9 mouse cellular contexts compared by ENCODE assay signal in the genomic region with DNA sequence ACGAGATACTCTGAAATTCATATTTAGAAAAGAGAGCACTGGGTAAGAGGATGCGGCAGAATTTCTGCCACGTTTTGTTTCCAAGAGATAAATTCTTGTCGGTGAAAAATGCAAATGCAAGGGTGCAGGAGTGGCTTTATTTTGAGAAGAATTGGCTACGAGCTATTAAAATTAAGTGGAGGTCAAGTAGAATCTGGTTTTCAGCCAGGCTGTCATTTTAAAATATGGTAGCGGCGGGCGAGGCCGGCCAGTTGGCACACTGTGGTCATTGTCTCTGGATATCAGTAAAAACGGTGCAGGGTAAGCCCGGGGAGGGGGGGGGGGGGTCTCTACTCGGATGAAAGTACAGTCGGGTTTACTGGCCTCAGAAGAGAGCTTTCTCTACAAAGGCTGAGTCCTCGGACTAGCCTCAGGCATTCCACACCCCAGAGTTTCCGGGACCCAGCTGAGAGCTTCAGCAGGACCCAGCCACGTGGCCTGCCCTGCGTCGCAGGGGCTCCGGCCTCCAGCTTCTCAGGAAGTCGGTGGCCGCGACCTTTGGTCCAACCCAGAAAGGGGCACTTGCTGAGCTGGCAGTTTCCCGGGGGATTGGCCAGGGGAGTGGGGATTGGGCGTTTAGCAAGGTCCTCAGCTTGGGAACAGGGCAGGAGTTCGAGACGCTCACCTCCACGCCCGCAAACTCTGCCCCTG. TPM values are rescaled to one million over a fixed set of nuclear protein-coding genes. Genes with fewer than 3 reads are reported as not detected.
A peak's percentile ranks its signal among the peaks of the same experiment; 100 is the strongest.
DNase-seq lines count a peak whose midpoint lies in the region; ATAC-seq lines count a peak whose summit lies in the region.
"Had no signal": no experiment of that assay in that cellular context is flagged by ENCODE, and none has a peak within 500 bp of the region (broad histone marks: within the 10 kb centered on the region; RNA-seq: fewer than 3 reads in every experiment).

No protein-coding gene starts in this region.

- no peak for ATAC-seq in embryonic facial prominence, embryonic 13.5 days (ENCODE audit: insufficient number of reproducible peaks, insufficient read depth, low FRiP score, low TSS enrichment, low read depth)
- ATAC-seq in limb, embryonic 11.5 days (ENCODE audit: insufficient number of reproducible peaks, low FRiP score, low TSS enrichment, low read depth) = peak; percentile 24; the same call in 1 of the 2 replicates

- peak overlapping the region; percentile 78 for H3K27ac ChIP-seq in heart, embryonic 10.5 days
- peak overlapping the region; percentile 99 for H3K27ac ChIP-seq in embryonic facial prominence, embryonic 13.5 days
- H3K27ac ChIP-seq in limb, embryonic 11.5 days (replicated peaks; ENCODE audit: low read depth, low read length) = peak overlapping the region; percentile 65

- peaks cover 67% of the 10 kb centered on the region for H3K27me3 ChIP-seq in heart, embryonic 10.5 days (ENCODE audit: insufficient read depth, poor library complexity, severe bottlenecking)
- H3K27me3 ChIP-seq in embryonic facial prominence, embryonic 13.5 days = peaks cover 24% of the 10 kb centered on the region
- H3K27me3 ChIP-seq in limb, embryonic 11.5 days (ENCODE audit: control insufficient read depth, insufficient read depth, low read length) = no peaks in the 10 kb centered on the region

- intact Hi-C loops in heart, postnatal 25 days (cut with DNase I) = no loop called here

- peak overlapping the region; percentile 46 for H3K4me3 ChIP-seq in heart, embryonic 10.5 days
- peak overlapping the region; percentile 90 for H3K4me3 ChIP-seq in embryonic facial prominence, embryonic 13.5 days
- peak overlapping the region; percentile 76 for H3K4me3 ChIP-seq in limb, embryonic 11.5 days (ENCODE audit: low read depth, low read length)
- H3K4me3 ChIP-seq: erythroblast, embryonic 14.5 days had no signal

- H3K9me3 ChIP-seq in heart, embryonic 10.5 days = no peaks in the 10 kb centered on the region
- no peaks in the 10 kb centered on the region for H3K9me3 ChIP-seq in embryonic facial prominence, embryonic 13.5 days
- no peaks in the 10 kb centered on the region for H3K9me3 ChIP-seq in limb, embryonic 11.5 days (ENCODE audit: control insufficient read depth, low read length)

- WGBS in heart, embryonic 10.5 days = 3% methylated on average over 28 of the region's 28 CpGs
- WGBS in embryonic facial prominence, embryonic 13.5 days = 3% methylated on average over 28 of the region's 28 CpGs
- WGBS in limb, embryonic 11.5 days = 2% methylated on average over 28 of the region's 28 CpGs

- peaks cover 22% of the 10 kb centered on the region for H3K4me1 ChIP-seq in heart, embryonic 10.5 days
- H3K4me1 ChIP-seq in embryonic facial prominence, embryonic 13.5 days = peaks cover 9% of the 10 kb centered on the region
- peaks cover 3% of the 10 kb centered on the region for H3K4me1 ChIP-seq in limb, embryonic 11.5 days (ENCODE audit: control insufficient read depth, insufficient read depth, low read length)

- peak overlapping the region; percentile 76 for H3K4me2 ChIP-seq in embryonic facial prominence, embryonic 13.5 days
- H3K4me2 ChIP-seq in limb, embryonic 11.5 days (ENCODE audit: low read depth, severe bottlenecking) = peak overlapping the region; percentile 75

- peak; percentile 86 for DNase-seq in heart, embryonic 10.5 days (ENCODE audit: low spot score)
- DNase-seq in heart, postnatal 25 days (ENCODE audit: low spot score) = no peak
- peak; percentile 56 for DNase-seq in ES-CJ7 (ENCODE audit: low read depth, low spot score)
- DNase-seq in limb, embryonic 11.5 days (ENCODE audit: low spot score) = peak; percentile 81
- DNase-seq in layer of hippocampus, adult 11-12 months (ENCODE audit: low spot score) = no peak
- DNase-seq in layer of hippocampus, postnatal 36 days = no peak
- no peak for DNase-seq in spleen, postnatal 4 days (ENCODE audit: low spot score in 2 of 2)

- H3K36me3 ChIP-seq in heart, embryonic 10.5 days = no peaks in the 10 kb centered on the region
- H3K36me3 ChIP-seq in embryonic facial prominence, embryonic 13.5 days = no peaks in the 10 kb centered on the region
- no peaks in the 10 kb centered on the region for H3K36me3 ChIP-seq in limb, embryonic 11.5 days (ENCODE audit: control insufficient read depth, insufficient read depth, low read length)

- peak overlapping the region; percentile 100 for H3K9ac ChIP-seq in embryonic facial prominence, embryonic 13.5 days
- H3K9ac ChIP-seq in limb, embryonic 11.5 days (ENCODE audit: low read length) = peak overlapping the region; percentile 63

RNA-seq across cellular contexts. Expression of a gene that starts 1.7 kb away (rescaled TPM):
- polyA plus RNA-seq in heart, embryonic 10.5 days (2016; fragmentation: Nextera tagmentation; extraction: Ambion mirVana) = 7.5 and 17.4 TPM in 2 replicates
- total RNA-seq in heart, postnatal 25 days (2021) = 1 to 10 TPM; 1.9 to 2.0 TPM
- polyA plus RNA-seq in embryonic facial prominence, embryonic 13.5 days (2015; fragmentation: Nextera tagmentation; extraction: Ambion mirVana) = 56.1 and 63.1 TPM in 2 replicates
- 55.5 and 59.2 TPM in 2 replicates for polyA plus RNA-seq in limb, embryonic 11.5 days (2014; fragmentation: Nextera tagmentation; extraction: Ambion mirVana)
- total RNA-seq in layer of hippocampus, postnatal 36 days (2021) = 1 to 10 TPM; 1.4 to 1.6 TPM
- polyA plus RNA-seq: erythroblast, embryonic 14.5 days had no signal

RNA-seq across cellular contexts. Expression of a gene that starts 27.5 kb away (rescaled TPM):
- polyA plus RNA-seq in heart, embryonic 10.5 days (2016; fragmentation: Nextera tagmentation; extraction: Ambion mirVana) = not detected in 2 replicates
- not detected for total RNA-seq in heart, postnatal 25 days (2021)
- not detected in 2 replicates for polyA plus RNA-seq in embryonic facial prominence, embryonic 13.5 days (2015; fragmentation: Nextera tagmentation; extraction: Ambion mirVana)
- not detected in 2 replicates for polyA plus RNA-seq in limb, embryonic 11.5 days (2014; fragmentation: Nextera tagmentation; extraction: Ambion mirVana)
- total RNA-seq in layer of hippocampus, postnatal 36 days (2021) = not detected
- polyA plus RNA-seq: erythroblast, embryonic 14.5 days had no signal

Comparison
In these comparisons a context has a peak if more than half of its experiments do, and no peak if none do; other contexts are left out.
1. DNase-seq: peak in heart, embryonic 10.5 days (single experiment), ES-CJ7 (single experiment) and limb, embryonic 11.5 days (single experiment); none in heart, postnatal 25 days (single experiment), layer of hippocampus, adult 11-12 months (single experiment), layer of hippocampus, postnatal 36 days (0 of 2) and spleen, postnatal 4 days (0 of 2).
2. Peak in every context shown above with its lines, with median percentiles within 50 percentile points of each other: H3K27ac ChIP-seq and H3K4me3 ChIP-seq.